Mouse (Mus musculus) heart, embryonic 14.5 days (tissue): ENCODE measurements around the gene Hist2h3b. TPM values are rescaled to one million over a fixed set of nuclear protein-coding genes. Genes with fewer than 3 reads are reported as not detected.
"Not testable (repeated sequence)": the region's sequence is repeated elsewhere in the genome, so short reads cannot be mapped to it uniquely, and the experiment has no call there.

ENCODE experiments used
- ATAC-seq: fragments of 200-750 bp; cut with Nextera tagmentation; 2 replicates; pipeline ENCODE4 v1.8.0; 2017; ENCODE audit warnings: low read depth, moderate TSS enrichment; ENCODE audit not compliant: insufficient number of reproducible peaks, insufficient read depth, low FRiP score
- H3K27ac ChIP-seq, 2 experiments: fragments of 200-500 bp in 1 of 2; fragments of 300-500 bp in 1 of 2; sonication (generic) in 1 of 2; replicated peaks in 1 of 2; 2 replicates each; pipeline ENCODE4 v1.5.1; 2012 to 2014; ENCODE audit warnings: low read depth in 2 of 2, low read length in 2 of 2, control low read depth in 1 of 2, mild to moderate bottlenecking in 1 of 2, mixed read lengths in 1 of 2; ENCODE audit not compliant: control insufficient read depth in 1 of 2, insufficient read depth in 1 of 2
- H3K27me3 ChIP-seq: fragments of 300-500 bp; sonication (generic); 2 replicates; pipeline ENCODE4 v1.6.1; 2014; ENCODE audit warnings: mild to moderate bottlenecking, low read length, control low read depth; ENCODE audit not compliant: control insufficient read depth, insufficient read depth
- H3K36me3 ChIP-seq: fragments of 300-500 bp; sonication (generic); 2 replicates; pipeline ENCODE4 v1.6.1; 2014; ENCODE audit warnings: mild to moderate bottlenecking, control low read depth, low read length, mixed read lengths; ENCODE audit not compliant: control insufficient read depth, insufficient read depth
- H3K4me1 ChIP-seq, 2 experiments: fragments of 200-500 bp in 1 of 2; fragments of 300-500 bp in 1 of 2; sonication (generic) in 1 of 2; 2 replicates each; pipeline ENCODE4 v1.6.1; 2012 to 2014; ENCODE audit warnings: low read length in 2 of 2, control low read depth in 1 of 2, mixed read lengths in 1 of 2; ENCODE audit not compliant: control insufficient read depth in 2 of 2, insufficient read depth in 2 of 2
- H3K4me2 ChIP-seq: fragments of 300-500 bp; sonication (generic); 2 replicates; pipeline ENCODE4 v1.6.1; 2014; ENCODE audit warnings: mild to moderate bottlenecking, low read length
- H3K4me3 ChIP-seq, 2 experiments: fragments of 200-500 bp in 1 of 2; fragments of 300-500 bp in 1 of 2; sonication (generic) in 1 of 2; 2 replicates each; pipeline ENCODE4 v1.5.1; 2012 to 2014; ENCODE audit warnings: low read length in 2 of 2, mild to moderate bottlenecking in 2 of 2, control low read depth in 1 of 2, low read depth in 1 of 2, moderate library complexity in 1 of 2; ENCODE audit not compliant: control insufficient read depth in 1 of 2, insufficient read depth in 1 of 2
- H3K9ac ChIP-seq: fragments of 300-500 bp; sonication (generic); 2 replicates; pipeline ENCODE4 v1.6.1; 2014; ENCODE audit warnings: mild to moderate bottlenecking, low read length
- H3K9me3 ChIP-seq: fragments of 300-500 bp; sonication (generic); 2 replicates; pipeline ENCODE4 v1.6.1; 2016; ENCODE audit warnings: low read length, control low read depth; ENCODE audit not compliant: control insufficient read depth
- WGBS: fragments of 180-500 bp; shearing (Covaris S2); extraction: QIAGEN DNeasy Blood & Tissue Kit; methylation state at CpG from one replicate; pipeline ENCODE4 v1.1.7; 2014; 5-methylcytosine and 5-hydroxymethylcytosine counted together
- polyA plus RNA-seq: library from polyadenylated mRNA; unstranded; fragments of >200 nt; fragmentation: Nextera tagmentation; extraction: Ambion mirVana; gene quantifications from 2 replicates; pipeline ENCODE4 v1.2.1, GENCODE M21; 2014

The Hist2h3b gene
- polyA plus RNA-seq, 1 experiment from 2014 or later, result 32.0 TPM

DNA sequence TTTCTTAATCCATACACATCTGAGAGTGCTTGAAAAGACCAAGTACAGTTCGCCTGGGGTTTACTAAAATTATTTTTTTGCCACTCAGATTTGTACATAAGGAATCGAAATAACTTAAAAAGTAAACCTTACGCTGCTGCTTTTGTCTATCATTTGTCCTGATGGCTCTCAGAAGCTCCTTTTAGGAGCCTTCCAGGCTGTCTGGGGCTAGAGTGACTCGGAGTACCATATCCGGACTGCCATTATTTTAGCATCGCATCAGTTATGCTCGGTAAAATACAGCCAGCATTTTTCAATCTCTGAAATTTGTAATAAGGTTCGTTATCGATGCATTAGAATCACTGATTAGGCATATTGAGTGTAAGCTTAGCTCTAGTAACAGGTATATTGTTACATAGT, 27.7 kb upstream of the Hist2h3b start:
- peak overlapping the region; percentile 65 for H3K9ac ChIP-seq
- no peak for ATAC-seq
- peak overlapping the region; percentile 57 for H3K4me2 ChIP-seq
- no peaks in the 10 kb centered on the region for H3K27me3 ChIP-seq
- no peaks in the 10 kb centered on the region for H3K36me3 ChIP-seq
- no peaks in the 10 kb centered on the region for H3K9me3 ChIP-seq
- 82% methylated on average over 9 of the region's 9 CpGs for WGBS
- H3K27ac ChIP-seq, result peak overlapping the region; percentile 67 to 77
- H3K4me3 ChIP-seq, result peak overlapping the region in 1 of 2 experiments; percentile 8; a peak in 2 of 4 replicates
- peaks cover 10 to 31% of the 10 kb centered on the region in 2 experiments for H3K4me1 ChIP-seq

DNA sequence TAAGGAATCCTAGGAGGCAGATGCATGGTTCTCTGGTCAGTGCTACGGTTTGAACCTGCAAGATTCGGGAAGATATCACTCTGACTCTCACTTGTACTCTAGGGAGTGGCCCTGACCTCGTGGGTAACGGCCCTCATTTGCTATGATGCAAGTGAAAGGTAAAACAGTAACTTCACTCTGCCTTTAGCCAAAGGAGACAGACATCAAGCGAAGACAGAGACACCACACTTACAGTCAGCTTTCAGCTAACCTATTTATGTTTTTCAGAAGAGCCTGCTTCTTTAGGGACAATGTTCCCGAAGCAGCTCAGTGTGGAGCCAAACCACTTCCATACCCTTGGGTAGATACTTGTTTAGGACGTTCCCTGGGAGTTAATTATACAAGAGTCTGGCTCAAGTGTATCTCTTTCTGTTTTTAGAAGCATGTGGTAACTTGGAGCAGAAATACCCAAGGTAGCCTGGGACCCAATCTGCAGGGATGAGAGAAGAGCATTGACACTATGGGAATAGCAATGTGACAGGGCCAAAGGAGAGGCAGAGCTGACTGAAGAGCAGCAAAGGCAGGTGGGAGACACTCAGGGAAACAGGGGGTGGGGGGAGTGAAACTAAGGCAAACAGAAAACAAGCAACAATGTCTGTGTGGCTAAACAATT, 24.4 kb upstream of the Hist2h3b start:
- WGBS, result 74% methylated on average over 7 of the region's 7 CpGs
- Histone ChIP-seq H3K27ac (peak overlapping the region; percentile 76 to 98), H3K9ac (peak overlapping the region; percentile 91), H3K4me1 (peaks cover 6 to 33% of the 10 kb centered on the region in 2 experiments), H3K4me3 (no peak overlapping the region), H3K9me3 (no peaks in the 10 kb centered on the region), H3K27me3 (no peaks in the 10 kb centered on the region), H3K4me2 (peak overlapping the region; percentile 74), H3K36me3 (no peaks in the 10 kb centered on the region)
- ATAC-seq, result no peak

DNA sequence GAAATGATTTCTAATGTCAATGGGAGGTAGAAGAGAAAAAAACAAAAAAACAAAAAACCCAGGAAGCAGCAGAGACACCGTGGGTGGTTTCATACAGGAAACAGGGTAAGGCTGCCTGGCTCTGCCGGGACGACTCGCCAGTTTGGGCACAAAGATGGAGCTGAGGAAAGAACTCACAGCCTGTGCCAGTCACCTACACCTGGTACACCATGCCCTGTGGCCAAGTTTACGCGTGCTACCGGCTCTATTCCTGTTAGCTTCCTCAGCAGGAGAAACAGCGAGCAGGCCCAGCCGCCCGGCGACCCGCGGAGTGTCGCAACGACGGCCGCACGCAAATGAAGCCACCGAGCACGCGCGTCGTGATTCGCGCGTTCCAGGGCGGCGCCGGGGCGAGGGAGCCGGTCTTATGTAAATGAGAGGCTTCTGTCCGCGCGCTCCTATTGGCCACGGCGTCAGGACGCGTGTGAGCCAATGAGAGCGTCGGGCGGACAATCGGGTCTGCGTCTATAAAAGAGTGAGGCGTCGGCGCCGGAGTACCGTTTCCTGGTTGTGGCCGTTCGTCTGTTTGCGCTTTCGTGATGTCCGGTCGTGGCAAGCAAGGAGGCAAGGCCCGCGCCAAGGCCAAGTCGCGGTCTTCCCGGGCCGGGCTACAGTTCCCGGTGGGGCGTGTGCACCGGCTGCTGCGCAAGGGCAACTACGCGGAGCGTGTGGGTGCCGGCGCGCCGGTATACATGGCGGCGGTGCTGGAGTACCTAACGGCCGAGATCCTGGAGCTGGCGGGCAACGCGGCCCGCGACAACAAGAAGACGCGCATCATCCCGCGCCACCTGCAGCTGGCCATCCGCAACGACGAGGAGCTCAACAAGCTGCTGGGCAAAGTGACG, 23.2 kb upstream of the Hist2h3b start, which contains the start of gene Hist2h2aa1:
Gene Hist2h2aa1, plus strand, starts transcription at position 495 of the 884 bp plus-strand sequence.
- H3K27me3 ChIP-seq, H3K9me3 ChIP-seq, H3K36me3 ChIP-seq: not testable (repeated sequence)
- Histone ChIP-seq H3K27ac (peak within 1 kb of the TSS; percentile 98), H3K4me1 (peaks cover 6 to 39% of the 10 kb centered on the region in 2 experiments), H3K4me2 (peak within 1 kb of the TSS; percentile 74), H3K4me3 (peak within 1 kb of the TSS; percentile 48 to 67), H3K9ac (peak within 1 kb of the TSS; percentile 91)
- under 1% methylated on average over 27 of the region's 88 CpGs for WGBS
- ATAC-seq, result peak; percentile 88

DNA sequence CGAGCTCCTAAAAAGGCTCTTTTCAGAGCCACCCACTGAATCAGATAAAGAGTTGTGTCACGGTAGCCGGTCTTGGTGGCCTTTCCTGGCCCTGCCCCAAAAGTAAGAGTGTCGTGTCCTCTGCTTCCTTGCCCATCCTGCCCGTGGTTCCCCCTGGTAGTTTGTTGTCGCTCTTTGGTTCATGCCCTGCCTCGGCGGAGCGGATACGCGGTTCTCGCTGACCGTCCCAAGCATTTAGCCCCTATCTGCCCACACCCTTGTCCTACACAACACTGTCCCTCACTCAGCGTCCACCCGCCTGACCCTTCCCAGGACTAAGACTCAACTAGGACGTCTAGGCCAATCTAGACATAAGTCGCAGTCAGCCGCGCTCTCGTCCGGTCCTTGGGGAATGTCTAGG, 22.4 kb upstream of the Hist2h3b start:
- Histone ChIP-seq H3K4me2 (peak overlapping the region; percentile 35; the same call in 1 of the 2 replicates), H3K9ac (peak overlapping the region; percentile 67; the same call in 1 of the 2 replicates), H3K27ac (peak overlapping the region; percentile 65 to 85; a peak in 2 of 4 replicates), H3K4me3 (peak overlapping the region; percentile 28 to 49), H3K4me1 (peaks cover 6 to 36% of the 10 kb centered on the region in 2 experiments)
- not testable (repeated sequence) for ATAC-seq, H3K36me3 ChIP-seq, H3K27me3 ChIP-seq, H3K9me3 ChIP-seq
- WGBS, result 0% methylated on average over 10 of the region's 21 CpGs

DNA sequence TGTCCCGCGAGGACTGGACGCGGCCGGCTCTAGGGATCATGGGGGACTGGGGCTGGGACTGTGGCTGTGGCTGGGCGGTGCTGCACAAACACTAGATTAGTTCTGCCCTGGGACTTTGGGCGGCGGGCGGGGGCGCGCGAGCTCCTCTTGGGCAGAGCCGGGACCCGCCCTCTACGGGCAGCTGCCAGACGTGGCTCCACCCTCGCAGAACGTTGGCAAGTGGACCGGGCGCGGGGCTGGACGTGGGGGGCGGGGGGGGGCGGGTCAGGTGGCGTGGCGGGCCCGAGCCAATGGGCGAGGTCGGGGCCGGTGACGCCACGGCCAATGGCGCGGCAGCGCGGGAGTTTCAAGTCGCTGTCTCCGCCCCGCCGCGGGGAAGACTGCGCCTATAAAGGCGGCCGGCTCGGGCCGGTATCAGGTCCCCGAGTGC, 22.0 kb upstream of the Hist2h3b start, which contains the start of gene Hist2h3c1:
Gene Hist2h3c1, plus strand, starts transcription at position 259 of the 430 bp plus-strand sequence.
- WGBS, result 0% methylated on average over 2 of the region's 47 CpGs
- ATAC-seq, result peak; percentile 92
- H3K9ac ChIP-seq, result peak within 1 kb of the TSS; percentile 74

DNA sequence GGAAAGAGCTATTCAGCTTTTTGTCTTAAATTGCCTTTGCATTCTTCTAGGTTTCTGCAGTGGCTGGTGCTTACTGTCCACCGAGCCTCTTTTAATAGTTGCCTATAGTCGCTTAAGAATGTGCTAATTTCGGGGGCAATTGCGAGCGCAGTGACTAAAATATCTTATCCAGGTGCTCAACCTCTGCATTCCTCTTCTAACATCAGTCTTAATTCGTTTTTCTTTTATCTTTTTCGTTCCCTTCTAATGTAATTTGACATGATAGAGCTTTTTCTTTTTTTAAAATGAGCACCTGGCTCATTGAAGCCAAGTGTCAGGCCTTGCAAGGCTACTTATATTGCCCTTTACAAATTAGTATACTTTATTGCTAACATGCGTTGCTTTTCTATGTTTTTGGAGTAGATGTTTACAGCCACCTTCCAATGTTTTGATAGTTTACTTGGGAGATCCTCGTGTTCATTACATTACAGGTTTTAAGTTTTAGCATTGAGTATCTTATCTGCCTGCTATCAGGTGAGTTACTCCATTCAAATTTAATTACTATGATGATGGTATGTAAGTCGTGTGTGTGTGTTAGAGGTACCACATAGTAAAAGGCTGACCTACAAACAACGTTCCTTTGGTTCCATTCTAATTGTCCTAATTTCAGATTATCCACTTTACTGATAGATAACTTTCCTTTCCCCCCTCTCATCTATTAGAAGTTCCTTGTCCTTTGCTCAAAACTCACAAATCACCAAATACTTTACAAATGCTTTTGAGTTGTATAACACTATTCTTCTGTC, 20.9 kb upstream of the Hist2h3b start:
- WGBS, result 5% methylated on average over 11 of the region's 11 CpGs
- H3K4me1 ChIP-seq, result peaks cover 6 to 36% of the 10 kb centered on the region in 2 experiments
- no peaks in the 10 kb centered on the region for H3K27me3 ChIP-seq
- peak overlapping the region; percentile 62 to 65 for H3K27ac ChIP-seq
- peak overlapping the region; percentile 72 for H3K4me2 ChIP-seq
- H3K36me3 ChIP-seq, result no peaks in the 10 kb centered on the region
- H3K4me3 ChIP-seq, result peak overlapping the region; percentile 43 to 48
- H3K9ac ChIP-seq, result peak overlapping the region; percentile 74
- H3K9me3 ChIP-seq, result no peaks in the 10 kb centered on the region
- no peak for ATAC-seq

More for the DNA sequence above, 22.0 kb upstream of the Hist2h3b start, which contains the start of gene Hist2h3c1:
- H3K4me3 ChIP-seq, result peak within 1 kb of the TSS; percentile 43 to 49
- H3K9me3 ChIP-seq, H3K36me3 ChIP-seq, H3K27me3 ChIP-seq: not testable (repeated sequence)
- H3K4me1 ChIP-seq, result peaks cover 6 to 36% of the 10 kb centered on the region in 2 experiments
- H3K27ac ChIP-seq, result peak within 1 kb of the TSS; percentile 65 to 85
- peak within 1 kb of the TSS; percentile 72 for H3K4me2 ChIP-seq
